Mouse (Mus musculus) lung, adult 2 months (tissue): Measurements from ENCODE around the gene Rapsn.

Experiments used
- CTCF ChIP-seq: fragments of 200-500 bp; IDR thresholded peaks from 2 replicates; pipeline ENCODE4 v1.5.1; 2011; ENCODE audit warnings: mild to moderate bottlenecking, low read length, control low read depth; ENCODE audit not compliant: insufficient read depth
- POLR2A ChIP-seq: fragments of 200-500 bp; IDR thresholded peaks from 2 replicates; pipeline ENCODE4 v1.6.1; 2011; ENCODE audit warnings: low read depth, mild to moderate bottlenecking, control low read depth, low read length, borderline replicate concordance; ENCODE audit errors: extremely low read depth

GRCm38 (mm10) chr2:91086392-91087237 lies 51.2 kb downstream of the Rapsn start:
- no peak for TF ChIP-seq POLR2A
- no peak for TF ChIP-seq CTCF
